Mouse (Mus musculus) testis, adult 2 months (tissue): ENCODE measurements at regions not wholly inside any gene's neighbourhood (a gene's known extent, or its start where the extent isn't known, plus 50 kb on each side); places are given as distances from the start of the nearest gene placed in this dataset.

ENCODE experiments used
- H3K27ac ChIP-seq: fragments of 200-500 bp; 2 replicates; pipeline ENCODE4 v1.5.1; 2012; ENCODE audit warnings: low read depth, low read length; ENCODE audit not compliant: control insufficient read depth, insufficient read depth
- H3K27me3 ChIP-seq: fragments of 200-500 bp; 2 replicates; pipeline ENCODE4 v1.6.1; 2012; ENCODE audit warnings: mild to moderate bottlenecking, low read length, moderate library complexity; ENCODE audit not compliant: control insufficient read depth, insufficient read depth
- H3K36me3 ChIP-seq: fragments of 200-500 bp; 2 replicates; pipeline ENCODE4 v1.6.1; 2012; ENCODE audit warnings: mild to moderate bottlenecking, low read length; ENCODE audit not compliant: control insufficient read depth, insufficient read depth
- H3K4me1 ChIP-seq: fragments of 200-500 bp; 2 replicates; pipeline ENCODE4 v1.6.1; 2012; ENCODE audit warnings: low read length; ENCODE audit not compliant: control insufficient read depth, insufficient read depth
- H3K4me3 ChIP-seq: fragments of 200-500 bp; 2 replicates; pipeline ENCODE4 v1.5.1; 2012; ENCODE audit warnings: low read depth, mild to moderate bottlenecking, low read length, moderate library complexity, mixed read lengths; ENCODE audit not compliant: control insufficient read depth
- CTCF ChIP-seq: fragments of 200-500 bp; IDR thresholded peaks from 2 replicates; pipeline ENCODE4 v1.5.1; 2012; ENCODE audit warnings: low read depth, mild to moderate bottlenecking, inconsistent platforms, low read length, moderate library complexity; ENCODE audit not compliant: control insufficient read depth, insufficient read depth, insufficient replicate concordance
- POLR2A ChIP-seq: fragments of 200-500 bp; IDR thresholded peaks from 2 replicates; pipeline ENCODE4 v1.6.1; 2012; ENCODE audit warnings: low read depth, mild to moderate bottlenecking, inconsistent platforms, low read length, moderate library complexity; ENCODE audit not compliant: control insufficient read depth

GRCm38 (mm10) chr14:76812155-76812875 is 224.3 kb upstream of the Ccdc122 start:
- Histone ChIP-seq H3K4me3 (no peak overlapping the region), H3K27me3 (no peaks in the 10 kb centered on the region), H3K4me1 (peaks cover 11% of the 10 kb centered on the region), H3K36me3 (no peaks in the 10 kb centered on the region), H3K27ac (no peak overlapping the region)
- TF ChIP-seq CTCF (no peak), POLR2A (no peak)

- H3K4me1 ChIP-seq: peaks cover 11% of the 10 kb centered on the region
- H3K27ac ChIP-seq: no peak overlapping the region
- H3K27me3 ChIP-seq: no peaks in the 10 kb centered on the region
- H3K4me3 ChIP-seq: no peak overlapping the region
- H3K36me3 ChIP-seq: no peaks in the 10 kb centered on the region
- TF ChIP-seq CTCF (no peak), POLR2A (no peak)
Observed at GRCm38 (mm10) chr14:76810697-76811589, 225.6 kb upstream of the Ccdc122 start.

GRCm38 (mm10) chr14:76810041-76810440 is 226.5 kb upstream of the Ccdc122 start:
- no peak overlapping the region for H3K4me3 ChIP-seq
- peaks cover 11% of the 10 kb centered on the region for H3K4me1 ChIP-seq
- H3K27ac ChIP-seq: no peak overlapping the region
- TF ChIP-seq POLR2A (no peak), CTCF (no peak)
- H3K27me3 ChIP-seq: no peaks in the 10 kb centered on the region
- no peaks in the 10 kb centered on the region for H3K36me3 ChIP-seq

- Histone ChIP-seq H3K4me1 (peaks cover 11% of the 10 kb centered on the region), H3K36me3 (no peaks in the 10 kb centered on the region), H3K27me3 (no peaks in the 10 kb centered on the region), H3K27ac (no peak overlapping the region), H3K4me3 (no peak overlapping the region)
- TF ChIP-seq POLR2A (no peak), CTCF (no peak)
Observed at GRCm38 (mm10) chr14:76809411-76809810, 227.2 kb upstream of the Ccdc122 start.

- no peaks in the 10 kb centered on the region for H3K4me1 ChIP-seq
Observed at GRCm38 (mm10) chr14:76805151-76805785, 231.3 kb upstream of the Ccdc122 start.

GRCm38 (mm10) chr14:76804447-76805150 is 232.0 kb upstream of the Ccdc122 start:
- no peak for TF ChIP-seq POLR2A

More at GRCm38 (mm10) chr14:76805151-76805785, 231.3 kb upstream of the Ccdc122 start:
- Histone ChIP-seq H3K36me3 (no peaks in the 10 kb centered on the region), H3K27ac (no peak overlapping the region), H3K4me3 (no peak overlapping the region), H3K27me3 (no peaks in the 10 kb centered on the region)
- TF ChIP-seq POLR2A: no peak

GRCm38 (mm10) chr14:76800181-76800580 is 236.4 kb upstream of the Ccdc122 start:
- Histone ChIP-seq H3K36me3 (no peaks in the 10 kb centered on the region), H3K4me3 (no peak overlapping the region), H3K27me3 (no peaks in the 10 kb centered on the region), H3K4me1 (no peaks in the 10 kb centered on the region), H3K27ac (no peak overlapping the region)
- no peak for TF ChIP-seq POLR2A
- TF ChIP-seq CTCF: no peak

More at GRCm38 (mm10) chr14:76804447-76805150, 232.0 kb upstream of the Ccdc122 start:
- no peak overlapping the region for H3K27ac ChIP-seq
- H3K36me3 ChIP-seq: no peaks in the 10 kb centered on the region
- H3K4me1 ChIP-seq: no peaks in the 10 kb centered on the region
- H3K4me3 ChIP-seq: no peak overlapping the region
- H3K27me3 ChIP-seq: no peaks in the 10 kb centered on the region
